Mouse (Mus musculus) embryonic fibroblast, embryonic 13.5 days (primary cell): ENCODE results near the gene Hvcn1.

Source experiments
- CTCF ChIP-seq: IDR thresholded peaks from 2 replicates; pipeline ENCODE4 v1.5.1; 2011; ENCODE audit warnings: mild to moderate bottlenecking, control low read depth, low read length, moderate library complexity, borderline replicate concordance; ENCODE audit not compliant: insufficient read depth
- POLR2A ChIP-seq: IDR thresholded peaks from 2 replicates; pipeline ENCODE4 v1.6.1; 2011; ENCODE audit warnings: low read depth, mild to moderate bottlenecking, control low read depth, low read length, moderate library complexity

GRCm38 (mm10) chr5:122267899-122268298, 61.3 kb downstream of the Hvcn1 start:
- TF ChIP-seq CTCF (no peak), POLR2A (no peak)
